Mouse (Mus musculus) ovary, postnatal 14 days (tissue): ENCODE measurements at regions not wholly inside any gene's neighbourhood (a gene's known extent, or its start where the extent isn't known, plus 50 kb on each side); places are given as distances from the start of the nearest gene placed in this dataset.

Experiments used
- DNase-seq: peaks from one replicate; pipeline ENCODE4 v3.0.0; 2022; ENCODE audit warnings: low spot score

- no peak for DNase-seq
Measured at GRCm38 (mm10) chr4:95489059-95489458, 68.2 kb upstream of the Fggy start.

GRCm38 (mm10) chr4:95500265-95500664, 57.0 kb upstream of the Fggy start:
- DNase-seq, result no peak

GRCm38 (mm10) chr4:95501164-95501563, 56.1 kb upstream of the Fggy start:
- no peak for DNase-seq

- DNase-seq, result peak; percentile 29
Measured at GRCm38 (mm10) chr4:95507141-95507945, 50.0 kb upstream of the Fggy start.
